Mouse (Mus musculus) hindbrain, embryonic 10.5 days (tissue): ENCODE results near the gene Dnajb4. TPM values are rescaled to one million over a fixed set of nuclear protein-coding genes. Genes with fewer than 3 reads are reported as not detected.
A peak's percentile ranks its signal among the peaks of the same experiment; 100 is the strongest.
"Not testable (repeated sequence)": the region's sequence is repeated elsewhere in the genome, so short reads cannot be mapped to it uniquely, and the experiment has no call there.

Experiments used
- DNase-seq: peaks from one replicate; pipeline ENCODE4 v3.0.0-alpha.2; 2017; ENCODE audit warnings: low spot score
- H3K27ac ChIP-seq: fragments of 300-500 bp; sonication (generic); 2 replicates; pipeline ENCODE4 v1.5.1; 2016; ENCODE audit warnings: mild to moderate bottlenecking, moderate library complexity
- H3K27me3 ChIP-seq: fragments of 300-500 bp; sonication (generic); 2 replicates; pipeline ENCODE4 v1.6.1; 2016; ENCODE audit warnings: mild to moderate bottlenecking; ENCODE audit not compliant: poor library complexity, insufficient read depth, severe bottlenecking
- H3K36me3 ChIP-seq: fragments of 300-500 bp; sonication (generic); 2 replicates; pipeline ENCODE4 v1.6.1; 2016; ENCODE audit warnings: mild to moderate bottlenecking, moderate library complexity
- H3K4me1 ChIP-seq: fragments of 300-500 bp; sonication (generic); replicated peaks from 2 replicates; pipeline ENCODE4 v1.6.1; 2016; ENCODE audit warnings: mild to moderate bottlenecking
- H3K4me3 ChIP-seq: fragments of 300-500 bp; sonication (generic); 2 replicates; pipeline ENCODE4 v1.5.1; 2016; ENCODE audit warnings: mild to moderate bottlenecking, moderate library complexity
- H3K9me3 ChIP-seq: fragments of 300-500 bp; sonication (generic); 2 replicates; pipeline ENCODE4 v1.6.1; 2016; ENCODE audit warnings: mild to moderate bottlenecking, moderate library complexity
- WGBS: fragments of 180-500 bp; shearing (Covaris S2); methylation state at CpG from one replicate; pipeline ENCODE4 v1.1.7; 2016; 5-methylcytosine and 5-hydroxymethylcytosine counted together
- polyA plus RNA-seq: library from polyadenylated mRNA; unstranded; fragments of >200 nt; fragmentation: Nextera tagmentation; extraction: Ambion mirVana; gene quantifications from 2 replicates; pipeline ENCODE4 v1.2.1, GENCODE M21; 2016

Dnajb4 gene
- 19.9 and 21.2 TPM in 2 replicates for polyA plus RNA-seq

DNA sequence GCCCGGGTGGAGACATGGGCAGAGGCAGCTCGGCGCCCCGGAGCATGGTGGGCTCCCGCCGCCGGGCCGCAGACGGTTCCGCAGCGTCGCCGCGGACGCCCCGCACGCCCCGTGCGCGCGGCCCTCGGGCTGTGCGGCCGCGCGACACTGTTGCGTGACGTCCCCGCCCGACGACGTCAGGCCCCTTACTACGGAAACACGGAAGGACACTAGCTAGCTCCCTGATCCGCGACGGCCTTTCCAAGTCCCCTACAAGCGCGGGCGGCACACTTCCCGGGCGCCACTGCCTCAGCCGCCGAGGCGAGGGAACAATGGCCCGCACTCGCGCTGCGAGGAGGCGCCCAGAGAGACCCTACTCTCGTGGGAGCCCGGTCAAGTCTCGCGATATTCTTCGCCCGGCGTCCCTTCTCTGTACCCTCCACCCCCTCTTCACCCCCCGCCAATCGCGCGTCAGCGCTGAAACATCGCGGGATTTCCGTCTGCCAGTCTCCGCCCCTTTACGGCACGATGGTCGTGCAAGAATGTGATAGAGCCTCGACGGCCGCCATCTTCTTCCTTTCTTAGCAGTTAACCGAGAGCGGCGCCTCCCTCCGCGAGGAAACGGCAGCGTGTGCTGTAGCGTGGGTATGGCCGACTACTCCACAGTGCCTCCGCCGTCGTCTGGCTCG, at the start of gene Dnajb4, which contains the start of gene Fubp1:
Gene Dnajb4 (minus strand): TSS at position 336 of the 668 bp plus-strand sequence.
Gene Fubp1 (plus strand): TSS at position 456 of the 668 bp plus-strand sequence.
- H3K4me3 ChIP-seq, result peak within 1 kb of the TSS; percentile 99
- H3K36me3 ChIP-seq, result peaks cover 36% of the 10 kb centered on the region
- peaks cover 37% of the 10 kb centered on the region for H3K4me1 ChIP-seq
- H3K9me3 ChIP-seq, result no peaks in the 10 kb centered on the region
- H3K27me3 ChIP-seq, result no peaks in the 10 kb centered on the region
- H3K27ac ChIP-seq, result peak within 1 kb of the TSS; percentile 100
- WGBS, result under 1% methylated on average over 85 of the region's 85 CpGs
- peak; percentile 100 for DNase-seq

GRCm38 (mm10) chr3:152259409-152259808, 49.3 kb upstream of the Dnajb4 start:
- whole genome bisulfite sequencing, result 46% methylated on average over 9 of the region's 9 CpGs
- peaks cover 21% of the 10 kb centered on the region for H3K4me1 ChIP-seq
- H3K36me3 ChIP-seq, H3K9me3 ChIP-seq, H3K27ac ChIP-seq, H3K4me3 ChIP-seq: not testable (repeated sequence)
- H3K27me3 ChIP-seq, result peaks cover 36% of the 10 kb centered on the region
- DNase-seq, result peak; percentile 84

GRCm38 (mm10) chr3:152257528-152257927, 47.4 kb upstream of the Dnajb4 start:
- H3K36me3 ChIP-seq, result no peaks in the 10 kb centered on the region
- H3K27me3 ChIP-seq, result peaks cover 18% of the 10 kb centered on the region
- WGBS, result 93% methylated on average over 3 of the region's 3 CpGs
- H3K4me3 ChIP-seq, result no peak overlapping the region
- H3K9me3 ChIP-seq, result no peaks in the 10 kb centered on the region
- no peak overlapping the region for H3K27ac ChIP-seq
- H3K4me1 ChIP-seq, result peaks cover 14% of the 10 kb centered on the region
- no peak for DNase-seq

DNA sequence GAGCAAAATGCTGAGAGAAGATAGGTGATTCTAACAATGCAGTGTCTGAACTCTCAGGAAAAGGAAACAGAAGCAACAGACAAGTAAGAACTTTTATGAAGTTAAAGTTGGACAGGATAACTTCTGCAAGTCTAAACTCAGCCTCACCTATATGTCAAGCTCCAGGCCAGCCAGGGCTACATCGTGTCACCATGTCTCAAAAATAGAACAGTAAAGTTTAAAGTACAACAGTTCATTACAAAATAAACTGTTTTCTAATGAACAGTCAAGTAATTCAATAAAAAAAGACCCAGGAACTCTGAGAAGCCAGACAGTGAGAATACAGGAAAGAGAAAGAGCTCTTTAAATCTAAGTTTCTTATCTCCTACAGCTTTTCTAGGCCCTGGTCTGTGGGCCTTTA, 40.4 kb upstream of the Dnajb4 start:
- DNase-seq, result no peak
- 90% methylated on average over 1 of the region's 1 CpGs for WGBS
- H3K27me3 ChIP-seq, result no peaks in the 10 kb centered on the region

DNA sequence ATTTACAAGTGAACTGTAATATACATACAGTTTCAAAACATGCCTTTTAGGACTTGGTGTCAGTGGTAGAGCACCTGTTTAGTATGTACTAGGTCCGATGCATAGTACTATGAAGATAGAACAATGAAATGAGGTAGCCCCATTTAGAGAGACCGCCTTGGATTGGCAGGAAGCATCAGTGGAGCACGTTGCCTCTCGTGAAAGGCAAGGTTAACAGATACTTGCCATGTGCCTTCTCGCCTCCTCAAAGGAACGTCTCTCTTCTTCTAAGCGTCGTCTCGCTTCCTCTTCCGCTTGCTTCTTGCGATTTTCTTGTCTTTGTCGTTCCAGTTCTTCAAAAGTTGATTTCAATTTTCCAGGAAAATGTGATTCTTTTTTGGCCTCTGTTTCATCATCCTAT, 37.6 kb upstream of the Dnajb4 start:
- H3K27ac ChIP-seq, result no peak overlapping the region
- H3K36me3 ChIP-seq, result peaks cover 5% of the 10 kb centered on the region; the same call in 1 of the 2 replicates
- H3K9me3 ChIP-seq, result no peaks in the 10 kb centered on the region
- 91% methylated on average over 12 of the region's 12 CpGs for WGBS
- no peaks in the 10 kb centered on the region for H3K4me1 ChIP-seq
- DNase-seq, result no peak
- H3K27me3 ChIP-seq, result no peaks in the 10 kb centered on the region
- no peak overlapping the region for H3K4me3 ChIP-seq

More for the DNA sequence above, 40.4 kb upstream of the Dnajb4 start:
- Histone ChIP-seq H3K4me3 (no peak overlapping the region), H3K9me3 (no peaks in the 10 kb centered on the region), H3K36me3 (peaks cover under 1% of the 10 kb centered on the region; the same call in 1 of the 2 replicates), H3K4me1 (no peaks in the 10 kb centered on the region), H3K27ac (no peak overlapping the region)

GRCm38 (mm10) chr3:152245273-152245910, 35.3 kb upstream of the Dnajb4 start:
- no peaks in the 10 kb centered on the region for H3K27me3 ChIP-seq
- no peak overlapping the region for H3K4me3 ChIP-seq
- H3K4me1 ChIP-seq, result no peaks in the 10 kb centered on the region
- H3K9me3 ChIP-seq, result no peaks in the 10 kb centered on the region
- peaks cover 9% of the 10 kb centered on the region; the same call in 1 of the 2 replicates for H3K36me3 ChIP-seq
- WGBS, result 79% methylated on average over 5 of the region's 5 CpGs
- H3K27ac ChIP-seq, result no peak overlapping the region
- no peak for DNase-seq

- H3K9me3 ChIP-seq, result no peaks in the 10 kb centered on the region
- no peaks in the 10 kb centered on the region for H3K4me1 ChIP-seq
- 79% methylated on average over 4 of the region's 4 CpGs for WGBS
- no peaks in the 10 kb centered on the region for H3K27me3 ChIP-seq
- no peak overlapping the region for H3K27ac ChIP-seq
- DNase-seq, result no peak
- peaks cover 28% of the 10 kb centered on the region for H3K36me3 ChIP-seq
- no peak overlapping the region for H3K4me3 ChIP-seq
These were observed 33.2 kb upstream of the Dnajb4 start for GRCm38 (mm10) chr3:152243304-152243703.

DNA sequence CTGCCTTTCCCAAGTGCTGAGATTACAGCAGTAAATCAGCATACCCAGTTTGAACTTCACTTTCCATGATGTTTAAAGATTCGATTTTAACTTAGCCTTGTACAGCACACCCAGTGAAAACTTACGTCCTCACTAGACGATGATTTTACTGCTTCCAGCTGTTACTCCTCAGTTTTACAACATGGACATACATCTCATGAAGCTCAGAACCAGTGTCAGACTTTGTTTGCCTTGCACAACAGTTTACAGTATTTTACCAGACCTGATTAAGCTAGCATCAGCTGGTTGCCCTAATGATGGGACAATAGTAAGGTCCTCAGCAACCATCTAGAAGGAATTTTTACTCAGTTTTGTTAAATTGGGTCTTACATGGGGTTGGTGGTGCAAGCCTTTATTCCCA, 31.0 kb upstream of the Dnajb4 start:
- no peak for DNase-seq
- H3K27ac ChIP-seq, result no peak overlapping the region
- no peaks in the 10 kb centered on the region for H3K4me1 ChIP-seq
- WGBS, result 85% methylated on average over 3 of the region's 3 CpGs
- H3K4me3 ChIP-seq, result no peak overlapping the region
- H3K27me3 ChIP-seq, result no peaks in the 10 kb centered on the region
- peaks cover 50% of the 10 kb centered on the region for H3K36me3 ChIP-seq
- H3K9me3 ChIP-seq, result no peaks in the 10 kb centered on the region

GRCm38 (mm10) chr3:152239592-152239991, 29.5 kb upstream of the Dnajb4 start:
- Histone ChIP-seq H3K9me3 (no peaks in the 10 kb centered on the region), H3K36me3 (peaks cover 60% of the 10 kb centered on the region)

GRCm38 (mm10) chr3:152238836-152239235, 28.7 kb upstream of the Dnajb4 start:
- WGBS, result 71% methylated on average over 2 of the region's 2 CpGs
- H3K36me3 ChIP-seq, result peaks cover 67% of the 10 kb centered on the region

More at GRCm38 (mm10) chr3:152239592-152239991, 29.5 kb upstream of the Dnajb4 start:
- 91% methylated on average over 1 of the region's 1 CpGs for WGBS
- H3K27ac ChIP-seq, result no peak overlapping the region
- no peaks in the 10 kb centered on the region for H3K4me1 ChIP-seq
- no peaks in the 10 kb centered on the region for H3K27me3 ChIP-seq
- no peak for DNase-seq
- H3K4me3 ChIP-seq, result no peak overlapping the region

GRCm38 (mm10) chr3:152235805-152236204, 25.7 kb upstream of the Dnajb4 start:
- Histone ChIP-seq H3K27me3 (no peaks in the 10 kb centered on the region), H3K9me3 (no peaks in the 10 kb centered on the region), H3K4me1 (no peaks in the 10 kb centered on the region), H3K36me3 (peaks cover 98% of the 10 kb centered on the region), H3K27ac (no peak overlapping the region), H3K4me3 (no peak overlapping the region)
- 91% methylated on average over 1 of the region's 1 CpGs for WGBS
- no peak for DNase-seq

More at GRCm38 (mm10) chr3:152238836-152239235, 28.7 kb upstream of the Dnajb4 start:
- Histone ChIP-seq H3K4me1 (no peaks in the 10 kb centered on the region), H3K4me3 (no peak overlapping the region), H3K27me3 (no peaks in the 10 kb centered on the region), H3K9me3 (no peaks in the 10 kb centered on the region), H3K27ac (no peak overlapping the region)
- DNase-seq, result no peak

GRCm38 (mm10) chr3:152235238-152235637, 25.1 kb upstream of the Dnajb4 start:
- WGBS, result 92% methylated on average over 1 of the region's 1 CpGs
- Histone ChIP-seq H3K4me1 (no peaks in the 10 kb centered on the region), H3K4me3 (no peak overlapping the region), H3K36me3 (peaks cover 98% of the 10 kb centered on the region), H3K27me3 (no peaks in the 10 kb centered on the region), H3K9me3 (no peaks in the 10 kb centered on the region), H3K27ac (no peak overlapping the region)
- no peak for DNase-seq
